11 mouse cellular contexts compared by ENCODE assay signal in genomic region chr6:6864441-6865440, GRCm38 (mm10). TPM values are rescaled to one million over a fixed set of nuclear protein-coding genes. Genes with fewer than 3 reads are reported as not detected.
DNase-seq lines count a peak whose midpoint lies in the region; ATAC-seq and TF ChIP-seq lines count a peak whose summit lies in the region.
"Had no signal": no experiment of that assay in that cellular context is flagged by ENCODE, and none has a peak within 500 bp of the region (broad histone marks: within the 10 kb centered on the region; RNA-seq: fewer than 3 reads in every experiment).

No protein-coding gene starts in this region.

- no peak overlapping the region for H3K9ac ChIP-seq in heart, postnatal 0 days (replicated peaks; ENCODE audit: low read depth, low read length)
- peak overlapping the region; percentile 84 for H3K9ac ChIP-seq in embryonic facial prominence, embryonic 12.5 days
- H3K9ac ChIP-seq in limb, embryonic 13.5 days = peak overlapping the region; percentile 72
- H3K9ac ChIP-seq: liver, embryonic 15.5 days had no signal

- no peak overlapping the region for H3K27ac ChIP-seq in heart, postnatal 0 days (ENCODE audit: low read depth)
- peak overlapping the region; percentile 97 for H3K27ac ChIP-seq in embryonic facial prominence, embryonic 12.5 days
- H3K27ac ChIP-seq in limb, embryonic 13.5 days = no peak overlapping the region
- H3K27ac ChIP-seq: liver, embryonic 15.5 days had no signal

- H3K9me3 ChIP-seq in heart, postnatal 0 days (replicated peaks; ENCODE audit: control insufficient read depth, low read length) = no peaks in the 10 kb centered on the region
- no peaks in the 10 kb centered on the region for H3K9me3 ChIP-seq in embryonic facial prominence, embryonic 12.5 days
- no peaks in the 10 kb centered on the region for H3K9me3 ChIP-seq in limb, embryonic 13.5 days
- H3K9me3 ChIP-seq: liver, embryonic 15.5 days had no signal

- no peaks in the 10 kb centered on the region for H3K36me3 ChIP-seq in heart, postnatal 0 days (replicated peaks; ENCODE audit: control insufficient read depth, insufficient read depth, low read length)
- no peaks in the 10 kb centered on the region for H3K36me3 ChIP-seq in embryonic facial prominence, embryonic 12.5 days
- H3K36me3 ChIP-seq in limb, embryonic 13.5 days = no peaks in the 10 kb centered on the region
- H3K36me3 ChIP-seq: liver, embryonic 15.5 days had no signal

- H3K27me3 ChIP-seq in heart, postnatal 0 days (ENCODE audit: control insufficient read depth, insufficient read depth, low read length) = peaks cover 96% of the 10 kb centered on the region
- peaks cover 60% of the 10 kb centered on the region for H3K27me3 ChIP-seq in embryonic facial prominence, embryonic 12.5 days
- peaks cover 91% of the 10 kb centered on the region for H3K27me3 ChIP-seq in limb, embryonic 13.5 days

- no peak for TF ChIP-seq EP300 in heart, postnatal 0 days (IDR thresholded peaks at IDR 0.05; ENCODE audit: low read depth)

- no peak for ATAC-seq in heart, postnatal 0 days (ENCODE audit: insufficient read depth, low read depth)
- no peak for ATAC-seq in embryonic facial prominence, embryonic 12.5 days (ENCODE audit: insufficient number of reproducible peaks, insufficient read depth, low FRiP score, low TSS enrichment)
- no peak for ATAC-seq in limb, embryonic 13.5 days (ENCODE audit: low FRiP score, low read depth)

- H3K4me1 ChIP-seq in heart, postnatal 0 days (ENCODE audit: control insufficient read depth, insufficient read depth) = peaks cover 16% of the 10 kb centered on the region
- peaks cover 9% of the 10 kb centered on the region; the same call in 1 of the 2 replicates for H3K4me1 ChIP-seq in embryonic facial prominence, embryonic 12.5 days
- H3K4me1 ChIP-seq in limb, embryonic 13.5 days = peaks cover 31% of the 10 kb centered on the region

- peak overlapping the region; percentile 79; the same call in 1 of the 2 replicates for H3K4me2 ChIP-seq in heart, postnatal 0 days (ENCODE audit: low read depth, low read length)
- peak overlapping the region; percentile 76 for H3K4me2 ChIP-seq in embryonic facial prominence, embryonic 12.5 days (replicated peaks)
- peak overlapping the region; percentile 84 for H3K4me2 ChIP-seq in limb, embryonic 13.5 days (replicated peaks)

- H3K4me3 ChIP-seq in heart, postnatal 0 days (ENCODE audit: low read depth, low read length) = peak overlapping the region; percentile 49; the same call in 1 of the 2 replicates
- peak overlapping the region; percentile 63 for H3K4me3 ChIP-seq in embryonic facial prominence, embryonic 12.5 days
- H3K4me3 ChIP-seq in limb, embryonic 13.5 days = peak overlapping the region; percentile 56

- WGBS in heart, postnatal 0 days = 19% methylated on average over 36 of the region's 36 CpGs
- WGBS in embryonic facial prominence, embryonic 12.5 days = 1% methylated on average over 36 of the region's 36 CpGs
- 5% methylated on average over 36 of the region's 36 CpGs for WGBS in limb, embryonic 13.5 days

- DNase-seq in heart, postnatal 0 days (ENCODE audit: low spot score) = no peak
- no peak for DNase-seq in heart, adult 9 months (ENCODE audit: low spot score in 2 of 2)
- peak; percentile 52 for DNase-seq in ZHBTc4 (ENCODE audit: low read depth, low spot score)
- DNase-seq in adrenal gland, adult 18-20 months (ENCODE audit: low spot score in 2 of 2) = no peak
- no peak for DNase-seq in adrenal gland, postnatal 36 days
- DNase-seq in lung, postnatal 36 days = no peak
- DNase-seq: gastrocnemius, postnatal 36 days; right cerebral cortex, postnatal 4 days had no signal

- TF ChIP-seq CTCF in heart, postnatal 0 days (IDR thresholded peaks at IDR 0.05; ENCODE audit: low read depth) = no peak

RNA-seq across cellular contexts. Expression of gene Dlx6, which starts 1.6 kb away (rescaled TPM):
- not detected in 2 replicates for total RNA-seq in heart, postnatal 0 days (2014; rRNA removed; ENCODE audit: low replicate concordance)
- not detected in 2 replicates for polyA plus RNA-seq in heart, postnatal 0 days (2015; fragmentation: Nextera tagmentation; extraction: Ambion mirVana)
- 8.0 and 13.5 TPM in 2 replicates for polyA plus RNA-seq in embryonic facial prominence, embryonic 12.5 days (2016; fragmentation: Nextera tagmentation; extraction: Ambion mirVana)
- 1.5 and 2.7 TPM in 2 replicates for polyA plus RNA-seq in limb, embryonic 13.5 days (2015; fragmentation: Nextera tagmentation; extraction: Ambion mirVana)
- total RNA-seq in adrenal gland, adult 18-20 months (2021) = not detected
- not detected for total RNA-seq in adrenal gland, postnatal 36 days (2021)
- total RNA-seq: gastrocnemius, postnatal 36 days had no signal
- polyA plus RNA-seq: liver, embryonic 15.5 days had no signal

RNA-seq across cellular contexts. Expression of gene Dlx5, which starts 17.1 kb away (rescaled TPM):
- 0.58 TPM in 1 of 2 replicates, not detected in the other for total RNA-seq in heart, postnatal 0 days (2014; rRNA removed; ENCODE audit: low replicate concordance)
- 0.68 and 0.97 TPM in 2 replicates for polyA plus RNA-seq in heart, postnatal 0 days (2015; fragmentation: Nextera tagmentation; extraction: Ambion mirVana)
- polyA plus RNA-seq in embryonic facial prominence, embryonic 12.5 days (2016; fragmentation: Nextera tagmentation; extraction: Ambion mirVana) = 70.1 and 103 TPM in 2 replicates
- 30.7 and 41.3 TPM in 2 replicates for polyA plus RNA-seq in limb, embryonic 13.5 days (2015; fragmentation: Nextera tagmentation; extraction: Ambion mirVana)
- total RNA-seq in adrenal gland, adult 18-20 months (2021) = under 1 TPM in 1 of 2 experiments, not detected in 1; 0.40 TPM
- under 1 TPM in 1 of 2 experiments, not detected in 1; 0.53 TPM for total RNA-seq in adrenal gland, postnatal 36 days (2021)
- total RNA-seq: gastrocnemius, postnatal 36 days had no signal
- polyA plus RNA-seq: liver, embryonic 15.5 days had no signal
